Mouse (Mus musculus): Measurements from ENCODE around the gene Lcat. TPM values are rescaled to one million over a fixed set of nuclear protein-coding genes. Genes with fewer than 3 reads are reported as not detected.

Gene Lcat
- polyA plus RNA-seq, 1 experiment from 2014 or later = 0.10 TPM

DNA sequence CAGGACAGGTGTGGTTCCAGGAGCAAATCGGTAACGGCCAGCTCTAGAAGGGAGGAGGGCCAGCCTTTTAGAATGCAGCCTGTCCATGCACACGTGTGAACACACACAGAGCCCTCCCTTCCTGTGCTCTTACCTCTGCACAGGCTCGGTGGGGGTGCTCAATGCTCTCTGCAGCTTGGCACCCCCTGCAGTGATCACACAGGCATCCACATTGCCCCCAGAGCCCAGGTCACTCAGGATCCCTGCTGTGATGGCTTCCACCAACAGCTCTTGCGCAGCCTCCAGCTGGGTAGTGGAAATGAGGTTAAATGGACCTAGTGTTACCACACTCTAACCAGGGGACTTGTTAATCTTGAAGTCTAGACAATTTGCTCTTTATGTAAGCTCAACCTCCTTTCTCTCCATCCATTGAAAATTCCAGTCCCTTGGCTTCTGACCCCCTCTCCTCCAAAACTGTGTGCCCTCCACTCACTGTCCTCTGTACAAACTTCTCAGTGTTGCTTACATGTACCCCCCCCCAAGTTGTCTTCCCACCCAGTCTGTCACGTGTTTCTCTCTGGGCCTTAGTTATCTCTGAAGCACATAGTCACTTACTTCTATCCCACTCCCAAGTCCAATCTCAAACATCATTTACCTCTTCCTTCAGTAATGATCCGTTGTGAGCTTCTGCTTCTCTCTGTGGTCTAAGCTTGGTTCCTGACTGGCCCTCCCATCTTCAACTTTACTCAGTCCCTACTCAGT is 7.1 kb downstream of the Lcat start:
- Histone ChIP-seq H3K79me2 (ENCODE audit: inconsistent target) (peaks cover 8% of the 10 kb centered on the region; the same call in 1 of the 2 replicates), H3K27ac (no peak overlapping the region), H3K36me3 (ENCODE audit: inconsistent target) (peaks cover 29% of the 10 kb centered on the region), H3K4me3 (ENCODE audit: inconsistent target) (no peak overlapping the region)
- 77% methylated on average over 7 of the region's 7 CpGs for WGBS (ENCODE audit: missing documents)

GRCm38 (mm10) chr8:105935105-105935504 is 8.1 kb downstream of the Lcat start:
- H3K27ac ChIP-seq = no peak overlapping the region
- no peak overlapping the region for H3K4me3 ChIP-seq (ENCODE audit: inconsistent target)
- H3K79me2 ChIP-seq (ENCODE audit: inconsistent target) = peaks cover 8% of the 10 kb centered on the region; the same call in 1 of the 2 replicates
- H3K36me3 ChIP-seq (ENCODE audit: inconsistent target) = peaks cover 35% of the 10 kb centered on the region
- 49% methylated on average over 6 of the region's 6 CpGs for WGBS (ENCODE audit: missing documents)

- no peak within 1 kb of the TSS for H3K4me3 ChIP-seq (ENCODE audit: inconsistent target)
- H3K79me2 ChIP-seq (ENCODE audit: inconsistent target) = peaks cover 8% of the 10 kb centered on the region; the same call in 1 of the 2 replicates
- WGBS (ENCODE audit: missing documents) = 92% methylated on average over 2 of the region's 2 CpGs
- H3K27ac ChIP-seq = no peak within 1 kb of the TSS
- H3K36me3 ChIP-seq (ENCODE audit: inconsistent target) = peaks cover 40% of the 10 kb centered on the region
Measured at GRCm38 (mm10) chr8:105933762-105934161, 9.4 kb downstream of the Lcat start, which contains the start of gene Ctrl. Ctrl (minus strand) TSS chr8:105933862.

- Histone ChIP-seq H3K27ac (no peak overlapping the region), H3K4me3 (ENCODE audit: inconsistent target) (no peak overlapping the region), H3K79me2 (ENCODE audit: inconsistent target) (peaks cover 5% of the 10 kb centered on the region; the same call in 1 of the 2 replicates), H3K36me3 (ENCODE audit: inconsistent target) (peaks cover 40% of the 10 kb centered on the region)
- 97% methylated on average over 9 of the region's 11 CpGs for WGBS (ENCODE audit: missing documents)
Measured at GRCm38 (mm10) chr8:105932525-105932924, 10.7 kb downstream of the Lcat start.

- no peak overlapping the region for H3K27ac ChIP-seq
- no peaks in the 10 kb centered on the region for H3K79me2 ChIP-seq (ENCODE audit: inconsistent target)
- H3K4me3 ChIP-seq (ENCODE audit: inconsistent target) = no peak overlapping the region
- 100% methylated on average over 3 of the region's 3 CpGs for WGBS (ENCODE audit: missing documents)
- H3K36me3 ChIP-seq (ENCODE audit: inconsistent target) = peaks cover 40% of the 10 kb centered on the region
Measured at GRCm38 (mm10) chr8:105931271-105931670, 11.9 kb downstream of the Lcat start.

DNA sequence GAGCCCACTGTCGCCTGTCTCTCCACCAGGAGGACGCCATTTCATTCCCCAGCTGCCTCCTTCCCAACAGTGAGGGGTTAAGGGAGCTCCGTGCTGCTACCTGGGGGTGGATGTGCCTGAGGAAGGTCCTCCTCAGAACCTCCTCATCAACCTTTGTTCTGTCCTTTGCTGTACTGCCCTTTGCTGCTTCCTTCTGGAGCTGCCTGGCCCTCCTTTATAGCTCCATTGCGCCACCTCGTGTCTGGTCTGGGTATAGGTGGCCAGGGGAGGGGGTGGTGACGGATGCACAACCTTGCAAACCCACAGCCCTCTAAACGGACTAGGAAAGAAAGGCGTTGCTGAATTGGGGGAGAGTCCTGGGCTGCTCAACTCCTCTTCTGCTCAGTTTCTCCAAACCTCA is 12.6 kb downstream of the Lcat start:
- H3K79me2 ChIP-seq (ENCODE audit: inconsistent target) = no peaks in the 10 kb centered on the region
- peaks cover 34% of the 10 kb centered on the region for H3K36me3 ChIP-seq (ENCODE audit: inconsistent target)
- whole genome bisulfite sequencing (ENCODE audit: missing documents) = 42% methylated on average over 8 of the region's 8 CpGs
- no peak overlapping the region for H3K4me3 ChIP-seq (ENCODE audit: inconsistent target)
- H3K27ac ChIP-seq = no peak overlapping the region

GRCm38 (mm10) chr8:105925123-105925522 is 18.1 kb downstream of the Lcat start:
- Histone ChIP-seq H3K79me2 (ENCODE audit: inconsistent target) (no peaks in the 10 kb centered on the region), H3K27ac (no peak overlapping the region), H3K36me3 (ENCODE audit: inconsistent target) (peaks cover 6% of the 10 kb centered on the region; the same call in 1 of the 2 replicates), H3K4me3 (ENCODE audit: inconsistent target) (no peak overlapping the region)
- WGBS (ENCODE audit: missing documents) = 100% methylated on average over 2 of the region's 3 CpGs

DNA sequence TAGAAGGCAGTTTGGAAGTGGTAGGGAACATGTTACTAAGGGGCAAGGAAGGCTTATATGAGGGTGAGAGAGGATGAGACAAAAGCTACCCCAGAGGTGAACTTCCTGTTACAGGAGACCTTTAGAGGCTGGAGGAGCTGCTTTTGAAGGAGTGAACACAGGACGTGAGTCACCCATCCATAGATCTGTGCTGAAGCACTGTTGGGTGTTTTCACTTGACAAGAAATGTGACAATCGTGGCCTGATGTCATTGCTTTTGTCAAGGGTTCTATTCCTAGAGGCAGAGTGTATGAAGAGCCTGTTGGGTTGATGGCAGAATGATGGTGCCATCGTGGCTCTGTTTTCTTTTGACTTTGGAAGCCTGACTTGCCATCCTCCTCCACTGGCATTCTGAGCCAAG is 23.8 kb downstream of the Lcat start:
- WGBS (ENCODE audit: missing documents) = 82% methylated on average over 3 of the region's 3 CpGs

GRCm38 (mm10) chr8:105900941-105901616 is 42.1 kb downstream of the Lcat start:
- H3K27ac ChIP-seq = peak overlapping the region; percentile 42
- no peaks in the 10 kb centered on the region for H3K36me3 ChIP-seq (ENCODE audit: inconsistent target)
- WGBS (ENCODE audit: missing documents) = 24% methylated on average over 16 of the region's 16 CpGs
- peaks cover 56% of the 10 kb centered on the region for H3K79me2 ChIP-seq (ENCODE audit: inconsistent target)
- peak overlapping the region; percentile 77 for H3K4me3 ChIP-seq (ENCODE audit: inconsistent target)

More for the DNA sequence above, 23.8 kb downstream of the Lcat start:
- H3K4me3 ChIP-seq (ENCODE audit: inconsistent target) = no peak overlapping the region
- peaks cover 9% of the 10 kb centered on the region; the same call in 1 of the 2 replicates for H3K36me3 ChIP-seq (ENCODE audit: inconsistent target)
- no peaks in the 10 kb centered on the region; the same call in 1 of the 2 replicates for H3K79me2 ChIP-seq (ENCODE audit: inconsistent target)
- no peak overlapping the region for H3K27ac ChIP-seq

GRCm38 (mm10) chr8:105900180-105900940 is 42.8 kb downstream of the Lcat start, which contains the start of gene Pskh1:
Pskh1 (plus strand) TSS chr8:105900441.
- WGBS (ENCODE audit: missing documents) = under 1% methylated on average over 65 of the region's 68 CpGs

GRCm38 (mm10) chr8:105897801-105898480 is 45.2 kb downstream of the Lcat start:
- WGBS (ENCODE audit: missing documents) = 89% methylated on average over 4 of the region's 9 CpGs
- Histone ChIP-seq H3K36me3 (ENCODE audit: inconsistent target) (no peaks in the 10 kb centered on the region), H3K4me3 (ENCODE audit: inconsistent target) (no peak overlapping the region), H3K27ac (no peak overlapping the region), H3K79me2 (ENCODE audit: inconsistent target) (peaks cover 24% of the 10 kb centered on the region)

More at GRCm38 (mm10) chr8:105900180-105900940, 42.8 kb downstream of the Lcat start, which contains the start of gene Pskh1:
- Histone ChIP-seq H3K27ac (peak within 1 kb of the TSS; percentile 42), H3K4me3 (ENCODE audit: inconsistent target) (peak within 1 kb of the TSS; percentile 77), H3K79me2 (ENCODE audit: inconsistent target) (peaks cover 48% of the 10 kb centered on the region), H3K36me3 (ENCODE audit: inconsistent target) (no peaks in the 10 kb centered on the region)

GRCm38 (mm10) chr8:105893339-105893738 is 49.8 kb downstream of the Lcat start, which contains the start of gene Nrn1l:
Nrn1l (plus strand) TSS chr8:105893567.
- H3K4me3 ChIP-seq (ENCODE audit: inconsistent target) = no peak within 1 kb of the TSS
- 70% methylated on average over 11 of the region's 11 CpGs for WGBS (ENCODE audit: missing documents)
- no peak within 1 kb of the TSS for H3K27ac ChIP-seq
- no peaks in the 10 kb centered on the region for H3K79me2 ChIP-seq (ENCODE audit: inconsistent target)
- H3K36me3 ChIP-seq (ENCODE audit: inconsistent target) = peaks cover 43% of the 10 kb centered on the region

DNA sequence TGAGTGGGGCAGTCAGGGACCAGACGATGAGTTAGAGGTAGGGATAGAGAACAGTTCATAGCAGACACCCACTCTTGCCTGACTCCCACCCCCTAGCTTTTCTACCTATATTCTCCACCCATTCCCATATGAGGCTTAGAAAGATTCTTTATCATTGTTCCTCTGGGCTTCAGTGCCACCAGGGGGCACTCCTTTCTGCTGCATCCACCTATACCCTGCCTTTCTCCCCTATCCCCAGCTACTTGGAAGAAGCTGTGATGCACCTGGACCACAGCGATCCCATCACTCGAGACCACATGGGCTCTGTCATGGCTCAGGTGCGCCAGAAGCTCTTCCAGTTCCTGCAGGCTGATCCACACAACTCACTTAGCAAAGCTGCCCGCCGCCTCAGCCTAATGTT is 50.8 kb downstream of the Lcat start:
- Histone ChIP-seq H3K36me3 (ENCODE audit: inconsistent target) (peaks cover 52% of the 10 kb centered on the region), H3K4me3 (ENCODE audit: inconsistent target) (no peak overlapping the region)
- 84% methylated on average over 6 of the region's 6 CpGs for WGBS (ENCODE audit: missing documents)

GRCm38 (mm10) chr8:105890870-105891269 is 52.3 kb downstream of the Lcat start:
- no peak overlapping the region for H3K27ac ChIP-seq
- WGBS (ENCODE audit: missing documents) = 93% methylated on average over 6 of the region's 6 CpGs

More for the DNA sequence above, 50.8 kb downstream of the Lcat start:
- Histone ChIP-seq H3K79me2 (ENCODE audit: inconsistent target) (no peaks in the 10 kb centered on the region), H3K27ac (no peak overlapping the region)

More at GRCm38 (mm10) chr8:105890870-105891269, 52.3 kb downstream of the Lcat start:
- H3K4me3 ChIP-seq (ENCODE audit: inconsistent target) = no peak overlapping the region
- H3K36me3 ChIP-seq (ENCODE audit: inconsistent target) = peaks cover 68% of the 10 kb centered on the region
- H3K79me2 ChIP-seq (ENCODE audit: inconsistent target) = no peaks in the 10 kb centered on the region
